Comparison of ENCODE assay signal across 25 mouse cellular contexts in the genomic region with DNA sequence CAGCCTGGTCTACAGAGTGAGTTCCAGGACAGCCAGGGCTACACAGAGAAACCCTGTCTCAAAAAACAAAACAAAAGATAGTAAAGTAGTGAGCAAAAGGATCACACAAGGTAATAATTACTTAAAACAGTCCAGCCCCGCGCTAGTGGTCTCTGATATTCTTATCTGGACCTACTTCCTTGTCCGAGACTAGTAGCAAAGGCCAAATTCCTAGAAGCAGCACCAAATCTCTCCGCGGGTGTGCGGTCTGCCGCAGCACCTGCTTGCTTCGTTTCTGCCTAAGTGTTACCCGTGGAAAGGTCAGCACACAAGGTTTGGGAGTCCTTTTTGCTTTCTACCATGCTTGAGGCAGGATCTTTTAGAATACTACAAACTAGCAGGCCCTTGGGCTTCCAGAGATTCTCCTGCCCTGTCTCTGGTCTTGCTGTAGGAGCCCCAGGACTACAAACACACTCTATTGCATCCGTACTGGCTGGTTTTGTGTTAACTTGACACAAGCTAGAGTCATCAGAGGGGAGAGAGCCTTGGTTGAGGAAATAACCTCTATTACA. TPM values are rescaled to one million over a fixed set of nuclear protein-coding genes. Genes with fewer than 3 reads are reported as not detected.
DNase-seq lines count a peak whose midpoint lies in the region; ATAC-seq and TF ChIP-seq lines count a peak whose summit lies in the region.
"Had no signal": no experiment of that assay in that cellular context is flagged by ENCODE, and none has a peak within 500 bp of the region (broad histone marks: within the 10 kb centered on the region; RNA-seq: fewer than 3 reads in every experiment).

No protein-coding gene starts in this region.

- H3K27ac ChIP-seq in thymus, adult 2 months (ENCODE audit: control insufficient read depth, insufficient read depth, low read length): peak overlapping the region; percentile 62
- H3K27ac ChIP-seq: forebrain, embryonic 10.5 days; forebrain, embryonic 13.5 days; hindbrain, embryonic 14.5 days; hindbrain, postnatal 0 days had no signal

- H3K36me3 ChIP-seq in thymus, adult 2 months (ENCODE audit: control insufficient read depth, insufficient read depth, low read length): peaks cover 2% of the 10 kb centered on the region; the same call in 1 of the 2 replicates
- H3K36me3 ChIP-seq: forebrain, embryonic 10.5 days had no signal

- intact Hi-C loops in gastrocnemius, postnatal 14 days (cut with DNase I; ENCODE audit: low total_unique reads): no loop called here

- TF ChIP-seq POLR2A in thymus, adult 2 months (IDR thresholded peaks at IDR 0.05; ENCODE audit: control insufficient read depth, extremely low read depth, insufficient read depth, low read length, poor library complexity): no peak

- DNase-seq in CD4-positive, CD25-positive, alpha-beta regulatory T cell, adult 2 months (ENCODE audit: low read depth, low spot score): peak; percentile 31
- DNase-seq in thymus, adult 2 months: no peak
- DNase-seq in thymus, postnatal 25 days: no peak
- peak; percentile 58 for DNase-seq in MEL-GATA-1-ER (ENCODE audit: extremely low read depth, low read depth)
- DNase-seq in cerebellum, adult 11 months: no peak
- DNase-seq in gastrocnemius, postnatal 14 days: no peak
- DNase-seq: adrenal gland, adult 8-10 months; adrenal gland, postnatal 25 days; cerebellum, adult 18-20 months; cerebellum, adult 9-10 months; cerebellum, postnatal 14 days; gastrocnemius, postnatal 10 days; heart, adult 11 months; heart, postnatal 10 days; heart, postnatal 36 days had no signal

- WGBS in thymus, adult 2 months: 51% methylated on average over 10 of the region's 10 CpGs

- H3K27me3 ChIP-seq in thymus, adult 2 months (ENCODE audit: control insufficient read depth, insufficient read depth, low read length): no peaks in the 10 kb centered on the region
- H3K27me3 ChIP-seq: forebrain, embryonic 13.5 days had no signal

- H3K4me1 ChIP-seq in thymus, adult 2 months (replicated peaks; ENCODE audit: control insufficient read depth, insufficient read depth, low read length): peaks cover 52% of the 10 kb centered on the region
- H3K4me1 ChIP-seq: forebrain, embryonic 10.5 days had no signal

- no peak overlapping the region for H3K4me3 ChIP-seq in thymus, adult 2 months (ENCODE audit: control insufficient read depth, insufficient read depth, low read length)
- H3K4me3 ChIP-seq: forebrain, embryonic 10.5 days; forebrain, embryonic 13.5 days had no signal

- ATAC-seq in CD4-positive, CD25-positive, alpha-beta regulatory T cell, adult 4 months: no peak

- no peak for TF ChIP-seq CTCF in thymus, adult 2 months (IDR thresholded peaks at IDR 0.05; ENCODE audit: borderline replicate concordance, control insufficient read depth, extremely low read depth, insufficient read depth, low read length, poor library complexity)

RNA-seq across cellular contexts. Expression of a gene that starts 32.8 kb away (rescaled TPM):
- polyA plus RNA-seq in CD4-positive, CD25-positive, alpha-beta regulatory T cell, adult 4 months (2017; shearing (Covaris generic)): 1 to 10 TPM; 2.0 to 2.1 TPM
- 212 and 251 TPM in 2 replicates for polyA plus RNA-seq in thymus, adult 2 months (2012; rRNA removed)
- total RNA-seq in gastrocnemius, postnatal 14 days (2021): 1 to 10 TPM; 3.9 to 6.8 TPM
- total RNA-seq: adrenal gland, adult 8-10 months; adrenal gland, postnatal 25 days; heart, postnatal 36 days; hindbrain, postnatal 0 days had no signal
- polyA plus RNA-seq: brain, embryonic 14.5 days; forebrain, embryonic 10.5 days; forebrain, embryonic 13.5 days; forebrain, embryonic 16.5 days; heart, embryonic 11.5 days; heart, embryonic 14.5 days; hindbrain, embryonic 14.5 days; hindbrain, postnatal 0 days; intestine, embryonic 14.5 days had no signal

RNA-seq across cellular contexts. Expression of a gene that starts 40.9 kb away (rescaled TPM):
- polyA plus RNA-seq in CD4-positive, CD25-positive, alpha-beta regulatory T cell, adult 4 months (2017; shearing (Covaris generic)): 100 to 1,000 TPM; 342 to 463 TPM
- 132 and 135 TPM in 2 replicates for polyA plus RNA-seq in thymus, adult 2 months (2012; rRNA removed)
- 1 to 10 TPM in 1 of 2 experiments, under 1 TPM in 1; 0.29 to 1.0 TPM for total RNA-seq in gastrocnemius, postnatal 14 days (2021)

Comparison
In these comparisons a context has a peak if more than half of its experiments do, and no peak if none do; other contexts are left out.
1. DNase-seq: peak in CD4-positive, CD25-positive, alpha-beta regulatory T cell, adult 2 months (single experiment) and MEL-GATA-1-ER (single experiment); none in thymus, adult 2 months (single experiment), thymus, postnatal 25 days (single experiment), cerebellum, adult 11 months (single experiment) and gastrocnemius, postnatal 14 days (single experiment).
2. RNA of a gene that starts 32.8 kb away (polyA plus RNA-seq): 212 to 251 TPM in thymus, adult 2 months; 2.0 to 2.1 TPM in CD4-positive, CD25-positive, alpha-beta regulatory T cell, adult 4 months; every median in the first group is over 10 times any median in the second.